ENCODE assay signal across 11 mouse cellular contexts in genomic region chr8:10130513-10131414, GRCm38 (mm10). TPM values are rescaled to one million over a fixed set of nuclear protein-coding genes. Genes with fewer than 3 reads are reported as not detected.
DNase-seq lines count a peak whose midpoint lies in the region; ATAC-seq and TF ChIP-seq lines count a peak whose summit lies in the region.
"Had no signal": no experiment of that assay in that cellular context is flagged by ENCODE, and none has a peak within 500 bp of the region (broad histone marks: within the 10 kb centered on the region; RNA-seq: fewer than 3 reads in every experiment).

No protein-coding gene starts in this region.

- ATAC-seq in forebrain, embryonic 11.5 days (replicated peaks; ENCODE audit: low FRiP score) = peak; percentile 65
- ATAC-seq in lung, embryonic 14.5 days (ENCODE audit: insufficient read depth) = peak; percentile 76; the same call in 1 of the 2 replicates
- ATAC-seq in stomach, postnatal 0 days (ENCODE audit: low FRiP score, low TSS enrichment) = peak; percentile 90
- no peak for ATAC-seq in erythroid progenitor cell, adult 5-6 weeks (replicated peaks; ENCODE audit: low FRiP score, poor library complexity, severe bottlenecking)

- TF ChIP-seq EP300 in stomach, postnatal 0 days (optimal IDR thresholded peaks at IDR 0.05) = no peak

- no peak overlapping the region for H3K4me3 ChIP-seq in forebrain, embryonic 11.5 days (ENCODE audit: low read depth, low read length)
- no peak overlapping the region for H3K4me3 ChIP-seq in forebrain, embryonic 10.5 days
- no peak overlapping the region for H3K4me3 ChIP-seq in lung, embryonic 14.5 days (ENCODE audit: low read depth, low read length)
- no peak overlapping the region for H3K4me3 ChIP-seq in stomach, postnatal 0 days (ENCODE audit: low read depth, low read length)
- H3K4me3 ChIP-seq: heart, embryonic 10.5 days; liver, embryonic 15.5 days had no signal

- no peak overlapping the region; the same call in 1 of the 2 replicates for H3K27ac ChIP-seq in forebrain, embryonic 11.5 days (ENCODE audit: low read depth, low read length)
- no peak overlapping the region for H3K27ac ChIP-seq in forebrain, embryonic 10.5 days
- 0 out of 2 replicates have a peak overlapping the region, but pooled peaks have one; percentile 36 for H3K27ac ChIP-seq in lung, embryonic 14.5 days (ENCODE audit: low read depth)
- no peak overlapping the region for H3K27ac ChIP-seq in stomach, postnatal 0 days (replicated peaks)
- H3K27ac ChIP-seq: heart, embryonic 10.5 days; liver, embryonic 15.5 days had no signal

- WGBS in forebrain, embryonic 11.5 days = 54% methylated on average over 15 of the region's 15 CpGs
- 78% methylated on average over 15 of the region's 15 CpGs for WGBS in forebrain, embryonic 10.5 days
- WGBS in lung, embryonic 14.5 days = 54% methylated on average over 15 of the region's 15 CpGs
- WGBS in stomach, postnatal 0 days = 43% methylated on average over 15 of the region's 15 CpGs

- no peaks in the 10 kb centered on the region; the same call in 1 of the 2 replicates for H3K4me1 ChIP-seq in forebrain, embryonic 11.5 days (replicated peaks; ENCODE audit: control insufficient read depth, insufficient read depth, low read length)
- peaks cover 11% of the 10 kb centered on the region for H3K4me1 ChIP-seq in forebrain, embryonic 10.5 days
- no peaks in the 10 kb centered on the region for H3K4me1 ChIP-seq in lung, embryonic 14.5 days (ENCODE audit: insufficient read depth)
- no peaks in the 10 kb centered on the region for H3K4me1 ChIP-seq in stomach, postnatal 0 days (replicated peaks; ENCODE audit: control insufficient read depth, insufficient read depth)
- H3K4me1 ChIP-seq: heart, embryonic 10.5 days; liver, embryonic 15.5 days had no signal

- H3K9ac ChIP-seq in forebrain, embryonic 11.5 days (ENCODE audit: low read length) = no peak overlapping the region
- no peak overlapping the region for H3K9ac ChIP-seq in lung, embryonic 14.5 days
- no peak overlapping the region for H3K9ac ChIP-seq in stomach, postnatal 0 days (ENCODE audit: low read length)
- H3K9ac ChIP-seq: liver, embryonic 15.5 days had no signal

- no peak overlapping the region for H3K4me2 ChIP-seq in forebrain, embryonic 11.5 days (ENCODE audit: low read depth, low read length, severe bottlenecking)
- H3K4me2 ChIP-seq in lung, embryonic 14.5 days = no peak overlapping the region
- H3K4me2 ChIP-seq in stomach, postnatal 0 days (replicated peaks; ENCODE audit: low read depth) = no peak overlapping the region
- H3K4me2 ChIP-seq: liver, embryonic 15.5 days had no signal

- no peak for TF ChIP-seq CTCF in lung, embryonic 14.5 days (IDR thresholded peaks at IDR 0.05; ENCODE audit: low read depth)
- TF ChIP-seq CTCF in stomach, postnatal 0 days (IDR thresholded peaks at IDR 0.05; ENCODE audit: low read depth) = no peak

- H3K9me3 ChIP-seq in forebrain, embryonic 11.5 days (ENCODE audit: control insufficient read depth, low read length) = no peaks in the 10 kb centered on the region
- H3K9me3 ChIP-seq in forebrain, embryonic 10.5 days = no peaks in the 10 kb centered on the region
- H3K9me3 ChIP-seq in lung, embryonic 14.5 days (ENCODE audit: low read depth, low read length) = no peaks in the 10 kb centered on the region; the same call in 1 of the 2 replicates
- no peaks in the 10 kb centered on the region for H3K9me3 ChIP-seq in stomach, postnatal 0 days (ENCODE audit: control insufficient read depth, low read length)
- H3K9me3 ChIP-seq: heart, embryonic 10.5 days; liver, embryonic 15.5 days had no signal

- H3K27me3 ChIP-seq in forebrain, embryonic 11.5 days (ENCODE audit: control insufficient read depth, insufficient read depth, low read length) = no peaks in the 10 kb centered on the region
- no peaks in the 10 kb centered on the region for H3K27me3 ChIP-seq in forebrain, embryonic 10.5 days (ENCODE audit: poor library complexity, severe bottlenecking)
- no peaks in the 10 kb centered on the region; the same call in 1 of the 2 replicates for H3K27me3 ChIP-seq in lung, embryonic 14.5 days (ENCODE audit: insufficient read depth, low read length)
- H3K27me3 ChIP-seq in stomach, postnatal 0 days (ENCODE audit: control insufficient read depth, insufficient read depth, low read length) = no peaks in the 10 kb centered on the region
- H3K27me3 ChIP-seq: liver, embryonic 15.5 days had no signal

- no peaks in the 10 kb centered on the region for H3K36me3 ChIP-seq in forebrain, embryonic 11.5 days (ENCODE audit: control insufficient read depth, insufficient read depth, low read length)
- no peaks in the 10 kb centered on the region for H3K36me3 ChIP-seq in forebrain, embryonic 10.5 days (replicated peaks)
- H3K36me3 ChIP-seq in lung, embryonic 14.5 days (ENCODE audit: insufficient read depth) = no peaks in the 10 kb centered on the region
- H3K36me3 ChIP-seq in stomach, postnatal 0 days (ENCODE audit: control insufficient read depth, insufficient read depth, low read length) = no peaks in the 10 kb centered on the region
- H3K36me3 ChIP-seq: heart, embryonic 10.5 days; liver, embryonic 15.5 days had no signal

- no peak for DNase-seq in forebrain, embryonic 11.5 days (ENCODE audit: low spot score)
- no peak for DNase-seq in forebrain, embryonic 10.5 days (ENCODE audit: extremely low spot score, low spot score)
- DNase-seq in right cerebral cortex, postnatal 36 days (ENCODE audit: low spot score in 2 of 2) = peak; percentile 11 to 38
- no peak for DNase-seq in right cerebral cortex, postnatal 14 days
- peak; percentile 50 for DNase-seq in lung, embryonic 14.5 days
- peak; percentile 43 for DNase-seq in stomach, postnatal 0 days (ENCODE audit: low spot score)
- no peak for DNase-seq in adipocyte (ENCODE audit: low spot score)
- DNase-seq: kidney, postnatal 36 days had no signal

RNA-seq across cellular contexts. Expression of gene Myo16, which starts 22.9 kb away (rescaled TPM):
- 1.3 and 1.6 TPM in 2 replicates for polyA plus RNA-seq in forebrain, embryonic 11.5 days (2014; fragmentation: Nextera tagmentation; extraction: Ambion mirVana)
- 0.50 and 0.64 TPM in 2 replicates for polyA plus RNA-seq in forebrain, embryonic 10.5 days (2016; fragmentation: Nextera tagmentation; extraction: Ambion mirVana)
- polyA plus RNA-seq in lung, embryonic 14.5 days (2014; fragmentation: Nextera tagmentation; extraction: Ambion mirVana) = 0.70 and 1.2 TPM in 2 replicates
- polyA plus RNA-seq in stomach, postnatal 0 days (2015; fragmentation: Nextera tagmentation; extraction: Ambion mirVana) = 1.5 and 1.7 TPM in 2 replicates
- total RNA-seq in erythroid progenitor cell, adult 5-6 weeks (2015; ENCODE audit: low replicate concordance) = not detected in 2 replicates
- total RNA-seq in erythroid progenitor cell, adult 5-6 weeks (2017; ENCODE audit: low replicate concordance) = not detected in 2 replicates

Comparison
In these comparisons a context has a peak if more than half of its experiments do, and no peak if none do; other contexts are left out.
1. DNase-seq: peak in right cerebral cortex, postnatal 36 days (2 of 2), lung, embryonic 14.5 days (single experiment) and stomach, postnatal 0 days (single experiment); none in forebrain, embryonic 11.5 days (single experiment), forebrain, embryonic 10.5 days (single experiment), right cerebral cortex, postnatal 14 days (single experiment) and adipocyte (single experiment).